Mouse (Mus musculus) embryo, embryonic 11 days (tissue): ENCODE data around the gene Trim41.
"Not testable (repeated sequence)": the region's sequence is repeated elsewhere in the genome, so short reads cannot be mapped to it uniquely, and the experiment has no call there.

Experiments used
- DNase-seq: peaks from one replicate; pipeline ENCODE4 v3.0.0-alpha.2; 2015

Trim41 gene

DNA sequence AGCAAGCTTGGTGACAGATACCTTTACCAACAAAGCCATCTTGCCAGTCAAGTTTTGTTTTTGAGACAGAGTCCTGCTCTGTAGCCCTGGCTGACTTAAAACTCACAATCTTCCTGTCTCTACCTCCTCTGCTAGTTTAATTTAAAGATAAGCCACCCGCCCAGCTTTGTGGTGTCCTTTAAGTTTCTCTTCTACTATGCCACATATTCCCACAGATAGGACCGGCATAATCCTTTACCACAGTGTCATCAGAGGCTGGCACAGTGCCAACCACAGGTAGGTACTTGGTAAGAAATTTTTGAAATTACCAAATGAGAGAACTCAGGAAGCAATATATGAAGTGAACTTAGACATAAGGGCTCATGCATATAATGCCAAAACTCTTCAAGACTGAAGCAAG is 7.0 kb downstream of the Trim41 start:
- DNase-seq = no peak

DNA sequence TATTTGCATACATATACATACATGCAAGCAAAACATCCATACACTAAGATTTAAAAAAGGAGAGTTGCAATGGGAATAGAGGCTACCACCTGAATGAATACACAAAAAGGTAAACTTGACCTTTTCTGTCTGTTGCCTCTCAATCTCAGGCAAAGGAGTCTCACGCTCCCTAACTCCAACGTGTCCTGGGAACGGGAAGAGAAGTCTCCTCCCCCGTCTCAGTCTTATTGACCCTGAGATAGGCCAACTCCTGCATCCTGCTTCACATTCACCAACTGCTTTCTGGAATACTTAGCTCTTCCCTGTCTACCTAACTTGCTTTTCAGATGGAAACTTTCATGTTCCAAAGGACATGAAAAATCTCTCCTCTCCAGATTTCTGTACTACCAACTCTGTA is 7.7 kb downstream of the Trim41 start:
- no peak for DNase-seq

DNA sequence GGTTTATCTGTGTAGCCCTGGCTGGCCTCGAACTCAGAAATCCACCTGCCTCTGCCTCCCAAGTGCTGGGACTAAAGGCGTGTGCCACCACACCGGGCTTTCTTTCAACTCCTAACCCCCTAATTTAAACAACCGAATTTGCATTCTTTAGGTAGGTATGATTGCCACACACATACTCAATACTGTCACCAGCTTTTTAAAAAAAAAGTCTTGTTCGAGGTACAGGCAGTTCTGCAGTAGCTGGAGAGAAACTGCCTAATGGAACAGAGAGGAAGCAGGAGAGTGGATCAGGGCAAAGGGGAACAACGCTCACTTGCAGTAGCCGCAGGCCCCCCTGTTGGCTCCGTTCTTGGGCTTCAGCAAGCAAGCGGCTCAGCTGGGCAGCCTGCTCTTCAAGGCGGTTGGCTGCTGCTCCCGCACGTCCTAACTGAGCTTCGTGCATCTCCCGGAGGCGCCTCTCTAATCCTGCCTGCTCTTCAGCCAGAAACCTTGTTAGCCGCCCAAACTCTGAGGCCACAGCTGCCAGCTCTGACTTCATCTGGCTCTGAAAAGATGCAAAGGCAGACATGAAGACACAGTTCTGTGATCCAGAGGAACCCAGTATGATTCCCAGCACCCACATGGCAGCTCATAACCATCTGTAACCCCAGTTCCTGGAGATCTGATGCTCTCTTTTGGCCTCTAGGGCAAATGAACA is 8.3 kb downstream of the Trim41 start:
- DNase-seq = no peak

DNA sequence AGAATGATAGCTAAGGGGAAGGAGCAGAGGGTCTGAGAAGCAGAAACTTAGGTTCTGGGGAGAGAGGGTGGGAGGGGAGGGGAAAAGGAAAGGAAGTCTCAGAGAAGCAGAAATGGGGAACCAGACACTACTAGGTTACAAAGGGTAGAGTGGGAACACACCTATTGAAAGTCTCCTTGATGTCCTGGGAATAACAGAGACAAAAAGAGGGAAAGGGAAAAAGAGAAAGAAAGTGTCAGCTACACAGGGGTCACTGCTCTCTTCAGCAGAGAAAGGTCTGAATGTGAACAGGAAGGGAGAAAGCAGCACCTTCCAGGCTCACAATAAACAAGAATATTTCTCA is 8.9 kb downstream of the Trim41 start:
- no peak for DNase-seq

DNA sequence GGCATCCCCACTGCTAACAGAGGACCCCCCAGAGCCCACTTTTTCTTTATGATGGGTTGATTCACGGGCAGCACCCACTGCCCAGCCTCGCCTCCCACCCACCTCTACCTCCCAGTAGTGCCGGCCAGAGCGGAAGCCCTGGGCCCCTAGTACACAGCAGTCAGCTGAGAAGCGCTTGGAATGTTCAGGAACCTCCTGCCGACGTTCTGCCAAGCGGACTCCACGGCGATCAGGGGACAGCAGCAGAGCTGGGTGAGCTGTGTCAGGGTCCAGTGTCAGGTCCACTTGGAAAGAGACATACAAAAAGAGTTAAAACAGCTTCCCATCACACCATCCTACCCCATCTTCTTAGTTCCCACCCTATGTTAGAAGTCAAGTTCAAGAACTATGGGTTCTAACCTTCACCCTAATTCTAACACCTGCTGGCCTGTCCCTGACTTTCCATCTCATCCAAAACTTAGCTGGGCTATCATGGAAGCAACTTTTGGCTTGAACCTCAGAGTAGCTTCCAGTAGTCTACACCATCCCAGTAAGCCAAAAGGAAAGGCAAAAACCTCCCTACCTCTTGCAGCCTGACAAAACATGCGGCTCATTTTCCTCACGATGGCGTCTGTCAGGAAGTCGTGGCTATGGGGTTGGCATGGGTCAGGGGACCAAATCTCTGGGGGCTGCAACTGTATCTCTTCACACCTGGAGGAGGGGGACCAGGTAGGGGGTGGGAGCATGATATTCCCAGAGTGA is 9.4 kb downstream of the Trim41 start:
- DNase-seq = no peak

DNA sequence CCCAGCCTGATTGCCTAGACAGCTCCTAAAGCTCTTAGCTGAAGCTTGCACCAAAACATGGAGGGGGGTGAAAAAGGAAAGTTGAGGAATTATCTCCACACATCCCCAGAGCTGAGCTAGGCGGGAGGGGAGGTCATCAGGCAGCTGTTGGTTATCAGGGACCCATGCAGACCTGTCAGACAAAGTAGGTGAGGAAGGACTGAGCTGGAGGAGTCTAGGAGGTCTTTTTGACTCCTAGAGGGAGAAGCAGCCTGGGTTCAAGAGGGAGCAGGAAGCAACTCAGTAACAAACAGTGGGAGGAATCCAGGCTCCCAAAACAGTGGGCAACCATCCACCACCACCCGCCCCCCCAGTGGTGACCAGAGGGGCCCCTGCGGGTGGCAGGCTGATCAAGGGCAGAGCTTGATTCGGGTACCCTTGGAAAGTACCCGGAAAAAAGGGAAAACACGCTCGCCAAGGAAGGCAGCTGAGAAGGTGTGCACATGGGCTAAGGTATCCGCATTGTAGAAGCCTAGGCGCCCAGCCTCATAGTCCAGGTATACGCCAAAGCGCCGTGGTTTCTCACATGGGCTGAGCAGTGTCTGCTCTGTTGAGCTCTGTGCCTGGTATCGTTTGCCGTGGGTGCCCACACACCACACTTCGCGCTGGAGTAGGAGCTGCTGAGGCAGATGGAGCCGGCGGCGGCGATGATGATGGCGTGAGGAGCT is 10.1 kb downstream of the Trim41 start:
- DNase-seq = peak; percentile 36

DNA sequence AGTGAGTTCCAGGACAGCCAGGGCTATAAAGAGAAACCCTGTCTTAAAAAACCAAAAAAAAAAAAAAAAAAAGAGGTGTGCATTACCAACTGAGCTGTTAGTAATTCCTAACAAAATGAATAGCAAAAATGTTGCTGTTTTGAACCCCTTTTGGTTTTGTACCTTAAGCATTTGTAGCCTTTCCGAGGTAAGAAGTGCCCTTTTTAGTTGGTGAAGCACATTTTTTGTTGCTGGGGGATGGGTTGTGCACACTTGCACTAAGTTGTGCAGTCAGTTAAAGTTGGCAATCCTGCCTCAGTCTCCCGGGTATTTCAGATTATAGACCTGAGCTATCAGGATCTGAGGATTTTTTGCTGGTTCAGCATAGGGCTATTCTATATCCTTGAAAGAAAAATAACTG is 12.2 kb downstream of the Trim41 start:
- no peak for DNase-seq

DNA sequence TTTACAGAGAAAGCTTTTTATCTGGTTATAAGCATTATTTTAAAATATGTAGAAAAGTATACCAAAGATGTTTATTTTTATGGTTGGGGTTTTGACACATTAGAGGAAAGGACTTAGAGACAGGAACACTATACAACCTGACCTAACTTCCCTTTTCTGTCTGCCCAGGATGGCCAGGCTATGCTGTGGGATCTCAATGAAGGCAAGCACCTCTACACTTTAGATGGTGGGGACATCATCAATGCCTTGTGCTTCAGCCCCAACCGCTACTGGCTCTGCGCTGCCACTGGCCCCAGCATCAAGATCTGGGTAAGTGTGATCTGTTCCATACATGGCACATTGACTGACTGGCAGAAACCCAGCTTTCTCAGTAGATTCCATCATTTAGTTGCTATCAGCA is 13.2 kb downstream of the Trim41 start:
- DNase-seq = no peak

DNA sequence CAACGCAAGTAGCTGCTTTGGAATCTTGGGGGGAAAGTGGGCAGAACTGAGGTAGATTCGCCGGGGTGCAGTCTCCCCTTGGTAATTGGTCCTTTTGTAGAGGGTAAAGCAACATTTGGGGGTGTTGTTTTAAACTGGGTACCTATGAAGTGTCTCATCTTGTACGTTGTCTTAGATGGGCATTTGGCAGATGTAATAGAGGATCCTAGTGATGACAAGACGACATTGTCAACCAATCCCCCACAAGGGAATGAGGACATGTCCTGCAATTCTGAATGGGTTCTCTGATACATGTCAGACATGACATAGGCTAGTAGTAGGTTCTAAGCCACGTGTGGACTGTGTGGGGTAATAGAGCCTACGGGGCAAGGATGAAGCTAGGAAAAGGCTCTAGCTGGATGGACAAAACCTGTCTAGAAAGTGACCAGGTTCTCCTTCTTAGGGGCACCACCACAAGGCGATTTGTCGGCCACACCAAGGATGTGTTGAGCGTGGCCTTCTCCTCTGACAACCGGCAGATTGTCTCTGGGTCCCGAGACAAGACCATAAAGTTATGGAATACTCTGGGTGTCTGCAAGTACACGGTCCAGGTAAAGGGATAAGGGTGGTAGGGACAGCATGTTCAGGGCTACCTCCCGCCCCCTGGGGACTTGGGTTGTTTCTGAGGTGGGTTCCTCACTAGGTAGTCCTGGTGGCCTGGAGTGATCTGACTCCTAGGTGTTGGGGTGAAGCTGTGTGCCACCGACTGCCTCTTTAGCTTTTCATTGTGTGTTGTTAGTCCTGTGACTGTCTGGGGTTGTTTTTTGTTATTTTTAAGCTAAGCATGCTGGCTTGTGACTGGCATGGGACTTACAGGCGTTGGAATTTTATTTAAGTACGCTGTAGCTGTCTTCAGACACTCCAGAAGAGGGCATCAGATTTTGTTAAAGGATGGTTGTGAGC is 15.1 kb downstream of the Trim41 start:
- DNase-seq = no peak

DNA sequence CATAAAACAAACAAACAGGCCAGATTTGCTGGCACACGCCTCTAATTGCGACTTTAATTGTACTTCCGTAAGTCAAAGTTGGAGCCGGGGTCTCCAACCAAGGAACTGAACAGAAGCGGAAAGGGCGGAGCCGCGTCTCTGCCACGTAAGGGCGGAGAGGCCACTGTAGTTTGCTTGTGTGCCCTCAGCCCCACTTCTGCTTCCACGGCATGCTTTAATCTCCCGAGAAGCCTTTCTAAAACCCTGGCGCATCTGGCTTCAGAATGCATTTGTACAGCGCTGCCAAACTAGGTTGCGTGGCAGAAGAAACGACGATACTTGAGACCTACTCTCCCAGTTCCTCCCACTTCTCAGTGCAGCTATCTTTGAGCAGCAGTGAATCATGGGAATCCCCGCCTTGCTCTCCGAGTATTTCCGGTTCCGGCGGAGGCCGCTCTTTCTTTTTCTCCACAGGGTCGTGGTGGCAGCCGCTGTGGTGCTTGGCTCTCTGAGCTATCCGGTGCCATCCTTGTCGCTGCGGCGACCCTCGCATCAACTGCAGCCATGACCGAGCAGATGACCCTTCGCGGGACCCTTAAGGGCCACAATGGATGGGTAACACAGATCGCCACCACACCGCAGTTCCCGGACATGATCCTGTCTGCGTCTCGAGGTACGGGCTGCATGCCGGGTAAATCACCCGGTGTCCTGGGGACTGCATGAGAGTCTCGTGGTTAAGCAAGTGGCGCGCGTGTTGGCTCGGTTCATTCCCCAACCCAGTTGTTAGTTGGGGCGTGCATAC is 17.0 kb downstream of the Trim41 start, which contains the start of gene Rack1:
Gene Rack1 (plus strand): TSS at position 412 of the 781 bp plus-strand sequence.
- DNase-seq = peak; percentile 94

DNA sequence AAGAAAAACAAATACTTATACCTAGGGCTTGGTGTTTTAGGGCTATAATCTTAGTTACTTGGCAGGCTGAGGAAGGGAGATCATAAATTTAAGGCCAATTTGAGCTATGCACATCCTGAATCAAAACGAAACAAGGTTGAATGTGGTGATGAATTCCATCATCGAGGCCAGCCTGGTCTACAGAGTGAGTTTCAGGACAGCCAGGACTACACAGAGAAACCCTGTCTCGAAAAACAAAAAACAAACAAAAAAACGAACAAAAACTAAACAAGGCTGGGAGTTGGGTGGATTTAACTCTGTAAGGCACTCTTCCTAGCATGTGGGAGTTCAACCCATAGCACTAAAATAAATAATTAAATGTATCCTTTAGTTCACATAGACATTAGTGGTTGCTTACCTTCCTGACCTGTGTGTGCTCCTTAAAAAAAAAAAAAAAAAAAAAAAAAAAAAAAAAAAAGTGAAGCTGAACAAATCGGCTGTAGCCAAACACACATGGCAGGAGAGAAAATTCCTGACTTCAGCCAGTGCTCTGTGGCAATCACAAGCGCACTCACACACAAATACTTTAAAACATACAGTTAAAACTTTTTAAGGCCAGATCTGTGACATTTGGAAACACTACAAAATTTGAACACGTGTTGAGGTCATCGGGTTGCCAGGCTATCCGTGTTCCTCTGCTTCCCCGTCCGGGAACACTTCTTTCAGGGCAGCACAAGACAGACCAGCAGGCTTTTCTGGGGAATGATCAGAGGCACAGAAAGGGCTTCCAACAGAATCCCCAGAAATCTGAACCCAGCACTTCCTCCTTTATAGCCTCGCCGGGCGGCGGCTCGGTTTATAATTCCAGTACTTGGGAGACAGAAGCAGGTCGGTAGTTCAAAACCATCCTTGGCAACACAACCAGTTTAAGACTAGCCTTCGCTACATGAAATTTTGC is 17.9 kb downstream of the Trim41 start:
- no peak for DNase-seq

DNA sequence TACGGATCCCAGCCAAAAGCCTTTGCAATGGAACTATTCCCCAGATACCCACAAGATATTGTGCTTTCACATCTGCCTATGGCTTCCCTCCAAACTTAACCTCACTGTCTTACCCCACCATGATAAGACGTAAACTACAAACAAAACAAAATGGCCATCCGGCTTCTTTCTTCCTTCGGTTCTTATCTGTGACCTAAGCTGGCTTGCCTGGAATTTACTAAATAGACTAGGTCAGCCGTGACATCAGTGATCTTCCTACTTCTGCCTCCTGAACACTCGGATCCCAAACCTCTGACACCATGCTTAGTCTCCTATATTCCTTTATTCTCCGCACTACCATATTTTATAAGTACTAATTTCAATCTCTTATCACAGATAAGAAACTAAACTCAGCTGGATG is 18.8 kb downstream of the Trim41 start:
- DNase-seq = no peak

DNA sequence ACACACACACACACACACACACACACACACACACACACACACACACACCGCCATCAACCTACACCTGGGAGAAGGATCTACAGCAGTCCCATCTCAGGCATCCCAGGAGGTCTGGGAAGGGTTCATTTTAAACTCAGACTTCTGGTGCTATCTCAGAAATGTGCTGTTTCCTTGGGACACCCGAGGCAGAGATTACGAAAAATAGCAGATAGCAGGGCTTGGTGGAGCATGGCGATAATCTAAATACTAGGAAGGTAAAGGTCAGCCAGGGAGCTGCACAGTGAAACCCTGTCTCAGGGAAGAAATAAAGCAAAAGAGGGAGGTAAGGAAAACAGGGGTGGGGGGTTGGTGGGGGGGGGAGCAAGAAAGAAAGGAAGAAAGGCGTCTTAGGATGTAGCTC is 19.9 kb downstream of the Trim41 start:
- DNase-seq = no peak

DNA sequence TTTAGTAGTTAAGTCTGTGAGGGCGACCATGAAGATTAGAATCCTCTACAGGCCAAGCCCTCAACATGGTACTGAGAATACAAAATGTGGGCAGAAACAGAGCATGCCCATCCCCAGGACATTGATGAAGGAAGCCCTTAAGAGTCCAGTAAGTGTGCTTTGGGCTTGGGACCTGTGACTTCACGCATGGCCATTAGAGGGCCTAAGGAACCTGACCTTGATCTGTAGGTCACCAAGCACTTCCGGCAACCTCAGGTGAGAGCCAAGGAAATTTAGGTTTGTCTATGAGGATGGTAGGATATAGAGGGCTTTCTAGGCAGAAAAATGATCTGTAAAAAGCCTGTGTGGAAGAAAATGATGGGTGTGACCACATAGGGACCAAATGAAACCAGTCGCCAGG is 20.9 kb downstream of the Trim41 start:
- DNase-seq = no peak

DNA sequence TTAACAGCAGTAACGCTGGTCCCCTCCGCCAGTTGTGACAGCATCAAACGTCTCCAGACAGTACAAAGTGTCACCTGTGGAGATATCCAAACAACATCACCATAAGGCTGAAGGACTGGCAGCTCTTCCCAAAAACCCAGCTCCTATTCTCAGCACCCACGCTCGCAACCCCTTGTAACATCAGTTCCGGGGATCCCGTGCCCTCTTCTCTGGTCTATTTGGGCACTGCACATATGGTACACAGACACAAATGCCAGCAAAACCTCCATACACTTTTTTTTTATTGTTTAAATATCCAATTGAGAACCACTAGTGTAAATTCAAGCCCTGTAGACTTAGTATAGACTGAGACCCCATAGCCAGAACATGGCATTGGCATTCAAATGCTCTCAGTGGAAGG is 21.9 kb downstream of the Trim41 start:
- no peak for DNase-seq

DNA sequence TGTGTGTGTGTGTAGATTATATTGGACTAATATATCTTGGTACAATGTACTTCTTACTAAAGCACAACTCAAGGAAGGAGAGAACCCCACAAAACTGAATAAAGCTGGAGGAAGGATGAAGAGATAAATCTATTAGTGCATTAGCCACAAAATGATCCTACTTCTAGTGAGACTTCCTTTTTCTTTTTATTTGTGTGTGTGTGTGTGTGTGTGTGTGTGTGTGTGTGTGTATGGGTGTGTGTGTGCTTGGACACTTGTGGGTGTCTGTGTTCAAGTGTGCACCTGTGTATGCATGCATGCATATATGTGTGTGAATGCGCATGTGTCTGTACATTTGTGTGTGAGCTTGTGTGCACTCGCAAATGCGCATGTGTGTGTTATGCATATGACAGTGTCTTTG is 24.0 kb downstream of the Trim41 start:
- no peak for DNase-seq

DNA sequence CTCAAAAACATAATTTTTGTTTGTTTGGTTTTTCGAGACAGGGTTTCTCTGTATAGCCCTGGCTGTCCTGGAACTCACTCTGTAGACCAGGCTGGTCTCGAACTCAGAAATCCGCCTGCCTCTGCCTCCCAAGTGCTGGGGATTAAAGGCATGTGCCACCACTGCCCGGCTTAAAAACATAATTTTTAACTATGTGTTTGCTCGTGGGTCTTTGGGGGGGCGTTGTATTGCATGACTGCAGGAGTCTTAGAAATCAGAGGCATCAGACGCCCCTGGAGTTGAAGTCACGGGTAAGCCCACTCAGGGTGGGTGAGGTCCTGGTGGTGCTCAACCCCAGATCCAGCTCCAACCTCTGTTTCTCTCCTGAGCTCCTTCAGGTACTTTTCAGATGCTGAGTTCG is 25.3 kb downstream of the Trim41 start:
- not testable (repeated sequence) for DNase-seq

DNA sequence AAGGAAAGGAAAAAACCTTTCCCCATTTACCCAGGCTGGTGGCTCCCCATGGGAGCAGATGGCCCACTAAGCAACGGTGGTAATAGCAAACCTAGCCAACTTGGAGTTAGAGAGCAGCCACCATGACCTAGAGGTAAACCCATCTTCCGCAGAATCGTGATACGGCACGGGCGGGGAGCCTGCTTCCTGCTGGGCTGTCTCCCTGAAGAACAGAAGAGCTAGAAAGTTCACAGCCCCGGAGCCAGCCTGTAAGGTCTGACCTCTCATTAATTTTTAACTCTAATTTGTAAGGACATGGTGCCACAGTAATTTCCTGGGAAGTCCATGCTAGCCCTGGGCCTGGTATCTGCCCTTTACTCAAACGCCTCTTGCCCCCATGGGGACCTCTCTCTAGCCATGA is 26.2 kb downstream of the Trim41 start:
- DNase-seq = no peak

DNA sequence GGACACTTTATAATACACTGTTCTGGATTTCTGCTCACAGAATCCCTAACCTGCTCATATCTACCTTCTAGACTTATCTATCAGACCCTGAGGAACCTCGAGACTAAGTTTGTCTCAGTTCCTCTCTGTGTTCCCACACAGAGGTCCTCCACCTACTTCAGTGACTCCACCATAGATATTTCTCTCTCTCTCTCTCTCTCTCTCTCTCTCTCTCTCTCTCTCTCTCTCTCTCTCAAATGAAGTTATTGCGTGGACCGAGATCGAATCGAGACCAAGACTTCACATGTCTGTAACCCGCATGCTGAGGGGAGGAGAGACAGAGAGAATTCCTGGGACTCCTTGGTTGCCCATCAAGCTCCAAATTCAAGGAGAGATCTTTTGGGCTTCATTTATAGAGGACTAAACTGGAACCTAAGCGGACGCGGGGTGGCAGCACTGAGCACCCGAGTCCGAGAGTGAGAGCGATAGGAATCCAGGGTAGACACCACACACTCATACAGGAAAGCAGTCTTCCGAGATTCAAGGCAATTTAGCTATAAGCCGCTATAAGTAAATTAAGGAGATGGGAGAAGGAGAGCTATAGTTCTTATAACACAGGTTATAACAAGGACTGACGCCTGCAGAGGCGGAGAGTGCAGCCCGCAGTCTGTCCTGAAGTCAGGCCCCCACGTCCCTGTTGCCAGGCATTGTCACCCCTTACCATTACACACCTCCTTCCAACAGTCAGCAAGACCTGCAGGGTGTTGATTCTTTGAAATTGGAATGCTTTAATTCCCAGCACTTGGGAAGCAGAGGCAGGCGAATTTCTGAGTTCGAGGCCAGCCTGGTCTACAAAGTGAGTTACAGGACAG is 27.0 kb downstream of the Trim41 start:
- DNase-seq = peak; percentile 87

DNA sequence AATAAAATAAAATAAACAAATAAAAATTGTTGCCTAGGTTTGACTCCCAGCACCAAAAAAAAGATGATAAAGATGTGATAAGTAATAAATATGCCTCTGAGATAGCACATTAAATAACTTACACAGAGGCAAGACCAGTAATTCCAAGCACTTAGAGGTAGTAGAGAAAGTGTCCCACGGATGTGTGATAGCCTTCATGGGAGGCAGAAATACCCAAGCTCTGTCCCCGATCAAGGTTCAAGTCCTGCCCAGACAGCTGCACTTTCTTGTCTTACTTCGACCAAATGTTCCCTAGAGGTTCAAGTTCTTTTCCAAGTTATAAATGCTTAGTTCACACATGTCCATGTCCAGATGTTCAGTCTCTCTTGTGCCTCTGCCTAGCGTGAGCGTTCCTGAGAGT is 27.9 kb downstream of the Trim41 start:
- no peak for DNase-seq
